Mouse (Mus musculus) midbrain, embryonic 13.5 days (tissue): ENCODE measurements around the gene Cox7a2. TPM values are rescaled to one million over a fixed set of nuclear protein-coding genes. Genes with fewer than 3 reads are reported as not detected.
A peak's percentile ranks its signal among the peaks of the same experiment; 100 is the strongest.

ENCODE experiments used
- ATAC-seq: fragments of 200-750 bp; cut with Nextera tagmentation; 2 replicates; pipeline ENCODE4 v1.8.0; 2017; ENCODE audit warnings: mild to moderate bottlenecking, moderate TSS enrichment, moderate library complexity
- H3K27ac ChIP-seq: fragments of 300-500 bp; sonication (generic); 2 replicates; pipeline ENCODE4 v1.5.1; 2015; ENCODE audit warnings: inconsistent platforms, mild to moderate bottlenecking, moderate library complexity
- H3K27me3 ChIP-seq: fragments of 300-500 bp; sonication (generic); 2 replicates; pipeline ENCODE4 v1.6.1; 2015; ENCODE audit warnings: mild to moderate bottlenecking, inconsistent platforms
- H3K36me3 ChIP-seq: fragments of 300-500 bp; sonication (generic); 2 replicates; pipeline ENCODE4 v1.6.1; 2015; ENCODE audit warnings: mild to moderate bottlenecking, inconsistent platforms
- H3K4me1 ChIP-seq: fragments of 300-500 bp; sonication (generic); replicated peaks from 2 replicates; pipeline ENCODE4 v1.6.1; 2015; ENCODE audit warnings: inconsistent platforms
- H3K4me2 ChIP-seq: fragments of 300-500 bp; sonication (generic); replicated peaks from 2 replicates; pipeline ENCODE4 v1.6.1; 2015; ENCODE audit warnings: moderate library complexity, mild to moderate bottlenecking, inconsistent platforms
- H3K4me3 ChIP-seq: fragments of 300-500 bp; sonication (generic); replicated peaks from 2 replicates; pipeline ENCODE4 v1.5.1; 2015; ENCODE audit warnings: mild to moderate bottlenecking, inconsistent platforms
- H3K9ac ChIP-seq: fragments of 300-500 bp; sonication (generic); replicated peaks from 2 replicates; pipeline ENCODE4 v1.6.1; 2015; ENCODE audit warnings: mild to moderate bottlenecking, inconsistent platforms
- H3K9me3 ChIP-seq: fragments of 300-500 bp; sonication (generic); 2 replicates; pipeline ENCODE4 v1.6.1; 2016; ENCODE audit warnings: mild to moderate bottlenecking, inconsistent platforms
- WGBS: fragments of 180-500 bp; shearing (Covaris S2); methylation state at CpG from one replicate; pipeline ENCODE4 v1.1.7; 2015; 5-methylcytosine and 5-hydroxymethylcytosine counted together
- polyA plus RNA-seq: library from polyadenylated mRNA; unstranded; fragments of >200 nt; fragmentation: Nextera tagmentation; extraction: Ambion mirVana; gene quantifications from 2 replicates; pipeline ENCODE4 v1.2.1, GENCODE M21; 2015

Cox7a2 gene
- polyA plus RNA-seq, 1 experiment from 2014 or later: 773 TPM

GRCm38 (mm10) chr9:79779354-79779753, 19.7 kb upstream of the Cox7a2 start:
- Histone ChIP-seq H3K4me2 (no peak overlapping the region), H3K9ac (no peak overlapping the region), H3K4me3 (no peak overlapping the region), H3K27me3 (no peaks in the 10 kb centered on the region), H3K27ac (no peak overlapping the region), H3K36me3 (peaks cover 6% of the 10 kb centered on the region), H3K4me1 (peaks cover 4% of the 10 kb centered on the region), H3K9me3 (no peaks in the 10 kb centered on the region)
- 80% methylated on average over 2 of the region's 2 CpGs for WGBS
- no peak for ATAC-seq

GRCm38 (mm10) chr9:79766991-79767545, 7.4 kb upstream of the Cox7a2 start:
- H3K36me3 ChIP-seq: peaks cover 9% of the 10 kb centered on the region; the same call in 1 of the 2 replicates
- H3K27me3 ChIP-seq: no peaks in the 10 kb centered on the region
- H3K4me1 ChIP-seq: no peaks in the 10 kb centered on the region
- no peak overlapping the region for H3K9ac ChIP-seq
- no peak overlapping the region for H3K4me3 ChIP-seq
- H3K4me2 ChIP-seq: no peak overlapping the region
- 96% methylated on average over 5 of the region's 5 CpGs for WGBS
- H3K9me3 ChIP-seq: no peaks in the 10 kb centered on the region
- H3K27ac ChIP-seq: no peak overlapping the region
- no peak for ATAC-seq

- WGBS: 87% methylated on average over 4 of the region's 4 CpGs
- Histone ChIP-seq H3K9me3 (no peaks in the 10 kb centered on the region), H3K4me2 (no peak overlapping the region), H3K36me3 (peaks cover 1% of the 10 kb centered on the region; the same call in 1 of the 2 replicates), H3K27ac (no peak overlapping the region), H3K4me1 (peaks cover 2% of the 10 kb centered on the region; the same call in 1 of the 2 replicates), H3K9ac (no peak overlapping the region), H3K27me3 (no peaks in the 10 kb centered on the region), H3K4me3 (no peak overlapping the region)
- no peak for ATAC-seq
Observed at GRCm38 (mm10) chr9:79765329-79765728, 5.7 kb upstream of the Cox7a2 start.

GRCm38 (mm10) chr9:79762519-79762918, 2.8 kb upstream of the Cox7a2 start:
- Histone ChIP-seq H3K36me3 (peaks cover 4% of the 10 kb centered on the region), H3K4me3 (no peak overlapping the region), H3K27me3 (no peaks in the 10 kb centered on the region), H3K27ac (no peak overlapping the region), H3K4me2 (no peak overlapping the region), H3K9me3 (no peaks in the 10 kb centered on the region), H3K9ac (no peak overlapping the region), H3K4me1 (peaks cover 19% of the 10 kb centered on the region)
- 83% methylated on average over 6 of the region's 6 CpGs for WGBS
- ATAC-seq: no peak

GRCm38 (mm10) chr9:79760076-79760475, 398 bp upstream of the Cox7a2 start:
- Histone ChIP-seq H3K9me3 (no peaks in the 10 kb centered on the region), H3K4me3 (peak overlapping the region; percentile 68), H3K4me2 (peak overlapping the region; percentile 71), H3K27ac (peak overlapping the region; percentile 86), H3K27me3 (no peaks in the 10 kb centered on the region), H3K9ac (peak overlapping the region; percentile 78), H3K4me1 (peaks cover 19% of the 10 kb centered on the region), H3K36me3 (peaks cover 17% of the 10 kb centered on the region)
- 9% methylated on average over 14 of the region's 14 CpGs for WGBS
- ATAC-seq: peak; percentile 67

DNA sequence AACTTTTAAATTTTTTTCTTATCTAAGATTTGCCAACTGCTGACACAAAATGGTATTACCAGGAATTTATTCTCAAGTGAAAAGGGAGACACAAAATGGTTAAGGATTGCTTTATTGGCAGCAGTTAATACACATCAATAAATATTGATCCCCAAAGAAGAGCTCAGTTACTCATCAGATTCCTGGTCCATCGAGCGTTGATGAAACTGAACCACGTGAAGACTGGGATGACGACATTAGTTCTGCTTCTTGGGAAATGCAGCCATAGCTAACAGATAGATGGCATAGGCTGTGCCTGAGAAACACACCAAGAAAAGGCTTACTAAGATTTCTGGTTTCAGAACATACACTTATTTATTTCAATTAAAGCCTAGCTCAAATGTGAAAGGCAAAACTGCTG, 4.4 kb downstream of the Cox7a2 start:
- H3K36me3 ChIP-seq: peaks cover 53% of the 10 kb centered on the region
- no peaks in the 10 kb centered on the region for H3K9me3 ChIP-seq
- H3K4me1 ChIP-seq: peaks cover 17% of the 10 kb centered on the region
- no peak overlapping the region for H3K4me2 ChIP-seq
- H3K27me3 ChIP-seq: no peaks in the 10 kb centered on the region
- no peak overlapping the region for H3K9ac ChIP-seq
- no peak for ATAC-seq
- H3K4me3 ChIP-seq: no peak overlapping the region
- no peak overlapping the region for H3K27ac ChIP-seq
- WGBS: 89% methylated on average over 4 of the region's 4 CpGs

DNA sequence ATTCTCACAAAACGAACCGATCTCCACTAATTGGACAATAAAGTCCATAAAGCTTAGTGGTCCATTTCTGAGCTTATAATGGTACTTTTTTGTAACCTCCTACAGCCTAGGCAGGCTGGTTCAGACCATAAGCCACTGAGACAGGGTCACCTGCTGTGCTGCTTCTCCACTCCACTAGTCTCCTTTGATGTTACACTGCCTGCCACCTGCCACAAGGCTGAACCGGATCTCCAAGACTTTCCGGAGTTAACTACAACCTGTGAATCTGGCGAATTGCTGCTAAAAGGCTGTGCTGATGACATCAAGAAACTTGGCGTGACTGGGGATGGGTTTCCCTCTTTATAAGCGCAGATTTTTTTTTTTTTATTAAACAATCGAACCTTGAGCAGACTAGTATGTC, 7.8 kb downstream of the Cox7a2 start:
- Histone ChIP-seq H3K4me2 (no peak overlapping the region), H3K27me3 (no peaks in the 10 kb centered on the region), H3K9ac (no peak overlapping the region), H3K27ac (no peak overlapping the region), H3K9me3 (no peaks in the 10 kb centered on the region), H3K36me3 (peaks cover 45% of the 10 kb centered on the region), H3K4me1 (no peaks in the 10 kb centered on the region), H3K4me3 (no peak overlapping the region)
- 82% methylated on average over 8 of the region's 8 CpGs for WGBS
- no peak for ATAC-seq

GRCm38 (mm10) chr9:79750709-79751108, 9.0 kb downstream of the Cox7a2 start:
- Histone ChIP-seq H3K27ac (no peak overlapping the region), H3K9ac (no peak overlapping the region), H3K4me3 (no peak overlapping the region), H3K4me1 (no peaks in the 10 kb centered on the region), H3K4me2 (no peak overlapping the region), H3K9me3 (no peaks in the 10 kb centered on the region), H3K27me3 (no peaks in the 10 kb centered on the region), H3K36me3 (peaks cover 41% of the 10 kb centered on the region)
- 95% methylated on average over 7 of the region's 7 CpGs for WGBS
- no peak for ATAC-seq

DNA sequence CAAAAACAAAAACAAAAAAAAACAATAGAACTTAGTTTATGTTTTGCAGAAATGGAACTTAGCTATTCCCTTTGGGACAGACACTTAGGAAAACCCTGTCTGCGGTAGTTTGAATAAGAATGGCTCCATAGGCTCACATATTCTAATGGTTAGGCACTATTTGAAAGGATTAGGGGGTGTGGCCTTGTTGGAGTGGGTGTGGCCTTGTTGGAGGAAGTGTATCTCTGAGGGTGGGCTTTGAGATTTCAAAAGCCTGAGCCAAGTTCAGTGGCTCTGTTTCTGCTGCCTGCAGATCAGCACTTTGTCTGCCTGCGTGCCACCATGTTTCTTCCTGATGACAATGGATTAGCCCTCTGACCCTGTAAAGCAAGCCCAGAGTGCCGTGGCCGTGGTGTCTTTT, 14.6 kb downstream of the Cox7a2 start:
- Histone ChIP-seq H3K27me3 (no peaks in the 10 kb centered on the region), H3K4me1 (no peaks in the 10 kb centered on the region), H3K27ac (no peak overlapping the region), H3K4me2 (no peak overlapping the region), H3K36me3 (no peaks in the 10 kb centered on the region), H3K9me3 (no peaks in the 10 kb centered on the region), H3K9ac (no peak overlapping the region), H3K4me3 (no peak overlapping the region)
- 30% methylated on average over 4 of the region's 4 CpGs for WGBS
- no peak for ATAC-seq

DNA sequence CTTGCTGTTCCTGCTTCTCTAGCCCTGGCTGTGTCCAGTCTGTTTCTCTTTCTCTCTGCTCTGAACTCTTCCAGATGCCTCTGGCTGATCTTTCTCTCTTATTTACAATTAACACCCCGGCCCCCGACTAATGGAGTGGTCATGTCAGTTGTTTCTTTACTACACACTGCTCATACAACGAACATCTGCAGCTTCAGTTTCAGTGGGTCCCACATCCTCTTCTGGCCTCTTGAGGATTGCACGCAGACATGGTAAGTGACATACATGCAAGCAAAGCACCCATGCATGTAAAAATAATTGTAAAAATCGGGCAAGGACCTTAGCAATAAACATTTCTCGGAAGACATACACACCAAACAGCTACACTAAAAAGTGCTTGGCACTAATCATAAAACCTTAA, 24.1 kb downstream of the Cox7a2 start:
- no peak overlapping the region for H3K4me2 ChIP-seq
- H3K27me3 ChIP-seq: no peaks in the 10 kb centered on the region
- ATAC-seq: no peak
- 93% methylated on average over 6 of the region's 6 CpGs for WGBS
- H3K9ac ChIP-seq: no peak overlapping the region
- no peaks in the 10 kb centered on the region for H3K36me3 ChIP-seq
- H3K9me3 ChIP-seq: no peaks in the 10 kb centered on the region
- no peak overlapping the region for H3K27ac ChIP-seq
- H3K4me1 ChIP-seq: no peaks in the 10 kb centered on the region
- H3K4me3 ChIP-seq: no peak overlapping the region

GRCm38 (mm10) chr9:79730301-79730700, 29.4 kb downstream of the Cox7a2 start:
- no peaks in the 10 kb centered on the region for H3K27me3 ChIP-seq
- no peaks in the 10 kb centered on the region for H3K4me1 ChIP-seq
- no peak overlapping the region for H3K4me3 ChIP-seq
- no peak overlapping the region for H3K9ac ChIP-seq
- no peak overlapping the region for H3K4me2 ChIP-seq
- WGBS: 87% methylated on average over 5 of the region's 5 CpGs
- ATAC-seq: no peak
- no peak overlapping the region for H3K27ac ChIP-seq
- H3K36me3 ChIP-seq: no peaks in the 10 kb centered on the region
- no peaks in the 10 kb centered on the region for H3K9me3 ChIP-seq

GRCm38 (mm10) chr9:79723090-79723489, 36.6 kb downstream of the Cox7a2 start:
- Histone ChIP-seq H3K9me3 (no peaks in the 10 kb centered on the region), H3K36me3 (no peaks in the 10 kb centered on the region), H3K4me2 (no peak overlapping the region), H3K4me1 (peaks cover 26% of the 10 kb centered on the region), H3K27ac (no peak overlapping the region), H3K4me3 (no peak overlapping the region), H3K9ac (no peak overlapping the region), H3K27me3 (peaks cover 37% of the 10 kb centered on the region)
- no peak for ATAC-seq
- WGBS: 36% methylated on average over 5 of the region's 5 CpGs

DNA sequence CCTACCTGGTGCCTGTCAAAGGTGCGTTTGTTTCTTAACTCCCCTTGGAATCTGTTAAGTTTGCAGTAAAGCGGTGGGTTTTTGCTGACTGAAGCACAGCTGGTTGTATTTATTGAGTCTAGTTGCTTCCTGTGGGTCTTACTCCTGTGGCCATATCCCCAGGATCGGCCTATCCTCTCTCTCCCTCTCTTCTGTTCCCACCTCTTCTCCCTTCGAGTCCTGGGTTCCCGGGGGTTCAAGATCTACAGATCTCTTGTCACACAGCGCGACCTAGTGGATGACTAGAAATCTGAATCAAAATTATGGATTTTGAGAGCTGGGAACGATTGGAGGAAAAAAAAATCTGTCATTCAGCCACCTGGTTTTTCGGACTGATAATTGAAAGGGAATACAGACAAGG, 38.6 kb downstream of the Cox7a2 start:
- peaks cover 47% of the 10 kb centered on the region for H3K27me3 ChIP-seq
- no peak overlapping the region for H3K4me2 ChIP-seq
- H3K36me3 ChIP-seq: no peaks in the 10 kb centered on the region
- H3K4me3 ChIP-seq: no peak overlapping the region
- ATAC-seq: no peak
- no peak overlapping the region for H3K9ac ChIP-seq
- WGBS: 9% methylated on average over 9 of the region's 9 CpGs
- H3K27ac ChIP-seq: no peak overlapping the region
- no peaks in the 10 kb centered on the region for H3K9me3 ChIP-seq
- H3K4me1 ChIP-seq: peaks cover 37% of the 10 kb centered on the region
